Mouse (Mus musculus) erythroblast, embryonic 14.5 days (primary cell): ENCODE measurements around the gene Gucd1.

Experiments
- GATA1 ChIP-seq: IDR thresholded peaks from 2 replicates; pipeline ENCODE4 v1.6.1; 2012; ENCODE audit warnings: low read length, inconsistent platforms, mixed read lengths
- TAL1 ChIP-seq: IDR thresholded peaks from 3 replicates; pipeline ENCODE4 v1.6.1; 2012; ENCODE audit warnings: low read length, inconsistent platforms, mixed read lengths

DNA sequence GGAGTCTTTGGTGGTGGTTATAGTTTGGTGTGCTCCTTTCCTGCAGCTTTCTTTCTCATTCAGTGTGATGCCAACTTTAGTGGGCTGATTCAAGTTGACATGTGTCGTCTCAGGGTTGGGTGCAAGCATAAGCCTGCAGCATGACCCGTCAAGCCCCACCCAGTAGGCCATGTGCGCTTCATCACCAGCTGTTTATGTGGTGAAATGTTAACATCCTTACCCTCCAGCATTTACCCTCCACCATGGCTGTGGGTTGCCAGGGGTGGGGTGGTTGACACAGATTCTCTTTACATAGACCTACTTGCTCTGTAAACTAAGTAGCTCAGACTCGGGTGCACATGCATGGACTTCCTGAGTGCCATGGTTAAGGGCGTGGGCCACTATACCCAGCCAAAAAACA is 18.4 kb upstream of the Gucd1 start:
- no peak for TF ChIP-seq TAL1
- TF ChIP-seq GATA1: no peak
